Comparison of ENCODE assay signal across 11 mouse cellular contexts in the genomic region with DNA sequence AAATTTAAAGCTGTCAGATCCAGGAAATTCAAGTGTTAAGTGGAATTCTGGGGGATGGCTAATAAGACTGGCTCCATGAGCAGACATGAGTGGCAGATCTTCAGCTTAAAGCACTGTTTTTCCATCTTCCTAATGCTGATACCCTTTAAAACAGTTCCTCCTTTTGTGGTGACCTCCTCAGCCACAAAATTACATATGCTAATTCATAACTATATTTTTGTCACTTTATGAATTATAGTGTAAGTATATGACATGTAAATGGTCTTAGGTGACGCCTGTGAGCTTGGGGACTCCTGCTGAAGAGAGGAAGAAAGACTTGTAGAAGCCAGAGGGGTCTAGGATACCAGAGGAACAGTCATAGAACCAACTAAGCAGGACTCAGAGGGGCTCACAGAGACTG.
"Had no signal": no experiment of that assay in that cellular context is flagged by ENCODE, and none has a peak within 500 bp of the region (broad histone marks: within the 10 kb centered on the region; RNA-seq: fewer than 3 reads in every experiment).

No protein-coding gene starts in this region.

- H3K9me3 ChIP-seq: kidney, embryonic 15.5 days; limb, embryonic 13.5 days; midbrain, embryonic 15.5 days; neural tube, embryonic 13.5 days had no signal

- ATAC-seq: midbrain, embryonic 15.5 days had no signal

- H3K4me3 ChIP-seq: kidney, embryonic 15.5 days; limb, embryonic 13.5 days; midbrain, embryonic 15.5 days; neural tube, embryonic 13.5 days had no signal

- H3K36me3 ChIP-seq: kidney, embryonic 15.5 days; limb, embryonic 13.5 days; midbrain, embryonic 15.5 days; neural tube, embryonic 13.5 days had no signal

- H3K27ac ChIP-seq: kidney, embryonic 15.5 days; limb, embryonic 13.5 days; liver, embryonic 14.5 days; midbrain, embryonic 15.5 days; neural tube, embryonic 13.5 days; stomach, postnatal 0 days had no signal

- DNase-seq: kidney, adult 18-20 months; kidney, postnatal 14 days; layer of hippocampus, postnatal 36 days; lung, adult 18-20 months; right cerebral cortex, postnatal 14 days had no signal

- H3K4me1 ChIP-seq: midbrain, embryonic 15.5 days had no signal

- H3K27me3 ChIP-seq: kidney, embryonic 15.5 days; limb, embryonic 13.5 days; midbrain, embryonic 15.5 days; neural tube, embryonic 13.5 days had no signal
